Mouse (Mus musculus) forelimb bud, embryonic 11.5 days (tissue): ENCODE results near the gene Gm20388.

Source experiments
- DNase-seq: peaks from one replicate; pipeline ENCODE4 v3.0.0-alpha.2; 2012; ENCODE audit warnings: low read depth, low spot score

The Gm20388 gene

GRCm38 (mm10) chr8:121043719-121044440 lies 1133.2 kb downstream of the Gm20388 start:
- no peak for DNase-seq

GRCm38 (mm10) chr8:121047441-121047840 lies 1136.8 kb downstream of the Gm20388 start:
- no peak for DNase-seq

- no peak for DNase-seq
These were observed 1147.4 kb downstream of the Gm20388 start for GRCm38 (mm10) chr8:121058081-121058480.

- DNase-seq: no peak
These were observed 1148.5 kb downstream of the Gm20388 start for GRCm38 (mm10) chr8:121059098-121059497.

GRCm38 (mm10) chr8:121062521-121062920 lies 1151.9 kb downstream of the Gm20388 start:
- DNase-seq: no peak

GRCm38 (mm10) chr8:121063649-121064048 lies 1153.0 kb downstream of the Gm20388 start:
- DNase-seq: no peak

- DNase-seq: no peak
These were observed 1160.8 kb downstream of the Gm20388 start for GRCm38 (mm10) chr8:121071454-121071853.

GRCm38 (mm10) chr8:121072406-121073130 lies 1161.9 kb downstream of the Gm20388 start:
- no peak for DNase-seq

- DNase-seq: no peak
These were observed 1162.8 kb downstream of the Gm20388 start for GRCm38 (mm10) chr8:121073174-121074107.

- no peak for DNase-seq
These were observed 1163.6 kb downstream of the Gm20388 start for GRCm38 (mm10) chr8:121074108-121074847.

GRCm38 (mm10) chr8:121074848-121075145 lies 1164.2 kb downstream of the Gm20388 start:
- DNase-seq: no peak

GRCm38 (mm10) chr8:121075936-121076335 lies 1165.3 kb downstream of the Gm20388 start:
- DNase-seq: no peak

- DNase-seq: no peak
These were observed 1165.9 kb downstream of the Gm20388 start for GRCm38 (mm10) chr8:121076555-121076954.

GRCm38 (mm10) chr8:121078721-121079120 lies 1168.1 kb downstream of the Gm20388 start:
- DNase-seq: no peak

GRCm38 (mm10) chr8:121079201-121079600 lies 1168.6 kb downstream of the Gm20388 start:
- DNase-seq: no peak

- no peak for DNase-seq
These were observed 1169.3 kb downstream of the Gm20388 start for GRCm38 (mm10) chr8:121079944-121080343.

GRCm38 (mm10) chr8:121080361-121081090 lies 1169.9 kb downstream of the Gm20388 start:
- DNase-seq: no peak

- DNase-seq: no peak
These were observed 1170.8 kb downstream of the Gm20388 start for GRCm38 (mm10) chr8:121081398-121081797.

GRCm38 (mm10) chr8:121082218-121083092 lies 1171.8 kb downstream of the Gm20388 start:
- DNase-seq: no peak
